Mouse (Mus musculus): Measurements from ENCODE around the gene Foxn3. TPM values are rescaled to one million over a fixed set of nuclear protein-coding genes. Genes with fewer than 3 reads are reported as not detected.
A peak's percentile ranks its signal among the peaks of the same experiment; 100 is the strongest.

The Foxn3 gene
- polyA plus RNA-seq, 1 experiment from 2014 or later, result 90.0 TPM

DNA sequence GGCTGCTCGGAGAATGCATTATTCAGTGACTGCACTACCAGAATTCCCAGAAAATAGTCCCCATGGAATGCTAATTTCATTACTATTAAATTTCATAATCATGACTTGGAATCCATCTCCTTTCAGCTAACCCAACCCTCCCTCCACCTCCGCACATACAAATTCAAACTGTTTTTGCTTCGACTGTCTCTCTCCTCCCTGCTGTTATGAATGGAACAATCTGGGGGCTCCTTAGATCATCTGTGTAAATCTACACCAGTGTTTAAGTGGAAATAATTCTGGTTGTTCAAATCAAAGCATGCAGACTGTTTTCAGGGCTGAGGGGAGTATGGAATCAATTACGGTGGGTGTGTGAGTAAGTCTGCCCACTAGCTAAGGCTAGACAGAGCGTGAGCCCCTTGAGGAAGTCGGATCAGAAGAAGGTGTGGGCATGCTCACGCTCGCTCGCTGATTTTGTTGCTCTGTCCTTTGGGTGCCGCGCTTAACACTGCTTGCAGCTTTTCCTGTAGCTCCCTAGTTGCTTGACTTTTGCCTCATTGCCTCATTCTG lies 254.8 kb downstream of the Foxn3 start:
- Histone ChIP-seq H3K4me3 (no peak overlapping the region), H3K36me3 (no peaks in the 10 kb centered on the region), H3K4me2 (replicated peaks) (no peak overlapping the region), H3K4me1 (peaks cover 72% of the 10 kb centered on the region), H3K9me3 (no peaks in the 10 kb centered on the region), H3K27me3 (no peaks in the 10 kb centered on the region), H3K9ac (replicated peaks) (no peak overlapping the region), H3K27ac (replicated peaks) (peak overlapping the region; percentile 26; the same call in 1 of the 2 replicates)
- ATAC-seq (ENCODE audit: low FRiP score, low read depth), result no peak
- WGBS, result 66% methylated on average over 11 of the region's 11 CpGs

DNA sequence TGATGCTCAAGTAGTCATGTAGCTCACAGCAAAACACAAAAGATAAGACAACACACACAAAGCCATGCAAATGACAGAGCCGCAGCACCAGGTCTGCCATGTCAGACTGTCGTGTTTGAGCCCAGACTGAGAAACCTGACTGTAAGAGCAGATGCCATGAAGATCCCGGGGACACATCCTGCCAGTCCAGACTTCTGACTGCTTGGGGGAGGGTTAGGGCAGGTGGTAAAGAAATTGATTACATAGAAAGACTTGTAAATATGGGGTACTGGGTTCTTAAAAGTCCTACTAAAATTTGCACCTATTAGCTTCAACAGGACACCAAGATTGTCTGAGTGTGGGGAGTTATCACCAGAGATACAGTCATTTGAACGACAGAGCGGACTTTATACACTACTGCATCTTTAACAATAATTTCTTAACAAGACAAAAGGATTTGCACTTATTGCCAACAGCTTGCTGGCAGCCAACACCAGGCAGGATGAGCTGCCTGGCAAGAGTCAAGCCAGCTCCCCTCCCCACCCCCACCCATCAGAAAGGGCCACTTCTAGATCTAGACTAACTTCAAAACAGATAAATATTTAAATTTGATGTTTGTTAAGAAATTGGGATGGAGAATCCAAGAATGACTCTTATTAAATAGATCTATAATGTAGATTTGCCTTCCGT lies 256.7 kb downstream of the Foxn3 start:
- Histone ChIP-seq H3K27me3 (no peaks in the 10 kb centered on the region), H3K4me1 (peaks cover 70% of the 10 kb centered on the region), H3K27ac (replicated peaks) (peak overlapping the region; percentile 52), H3K4me2 (replicated peaks) (no peak overlapping the region), H3K9ac (replicated peaks) (no peak overlapping the region), H3K4me3 (no peak overlapping the region), H3K9me3 (no peaks in the 10 kb centered on the region), H3K36me3 (no peaks in the 10 kb centered on the region)
- 56% methylated on average over 6 of the region's 6 CpGs for WGBS
- no peak for ATAC-seq (ENCODE audit: low FRiP score, low read depth)

- H3K27me3 ChIP-seq, result no peaks in the 10 kb centered on the region
- peak overlapping the region; percentile 52 for H3K27ac ChIP-seq (replicated peaks)
- peaks cover 63% of the 10 kb centered on the region for H3K4me1 ChIP-seq
- no peak overlapping the region for H3K4me2 ChIP-seq (replicated peaks)
- no peaks in the 10 kb centered on the region for H3K9me3 ChIP-seq
- ATAC-seq (ENCODE audit: low FRiP score, low read depth), result 0 out of 2 replicates have a peak, but pooled peaks have one; percentile 20
- no peak overlapping the region for H3K9ac ChIP-seq (replicated peaks)
- H3K4me3 ChIP-seq, result no peak overlapping the region
- no peaks in the 10 kb centered on the region for H3K36me3 ChIP-seq
- 58% methylated on average over 14 of the region's 14 CpGs for WGBS
These were observed 257.4 kb downstream of the Foxn3 start for GRCm38 (mm10) chr12:99305784-99306535.

- WGBS, result 49% methylated on average over 2 of the region's 2 CpGs
- no peaks in the 10 kb centered on the region for H3K27me3 ChIP-seq
- H3K27ac ChIP-seq (replicated peaks), result no peak overlapping the region; the same call in 1 of the 2 replicates
- no peak overlapping the region for H3K4me3 ChIP-seq
- H3K4me1 ChIP-seq, result peaks cover 61% of the 10 kb centered on the region
- ATAC-seq (ENCODE audit: low FRiP score, low read depth), result no peak
- no peak overlapping the region for H3K9ac ChIP-seq (replicated peaks)
- no peak overlapping the region for H3K4me2 ChIP-seq (replicated peaks)
- no peaks in the 10 kb centered on the region for H3K36me3 ChIP-seq
- H3K9me3 ChIP-seq, result no peaks in the 10 kb centered on the region
These were observed 258.1 kb downstream of the Foxn3 start for GRCm38 (mm10) chr12:99305324-99305723.

DNA sequence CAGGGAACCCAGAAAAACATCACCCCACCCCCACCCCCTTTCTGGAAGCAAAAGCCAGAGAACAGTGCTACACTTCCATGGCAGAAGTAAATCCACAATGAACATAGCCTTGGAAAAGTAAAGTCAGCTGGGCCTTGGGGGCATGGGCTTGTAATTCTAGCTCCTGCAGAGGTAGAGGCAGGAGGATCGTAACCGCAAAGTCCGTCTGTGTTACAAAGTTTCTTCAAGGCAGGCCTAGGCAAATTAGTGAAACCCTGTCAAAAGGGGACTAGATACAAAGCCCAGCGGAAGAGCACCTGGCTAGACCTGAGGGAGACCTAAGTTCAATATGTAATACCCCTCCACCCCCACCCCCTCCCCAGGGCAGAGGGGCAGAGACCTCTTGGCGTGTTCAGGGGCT lies 259.3 kb downstream of the Foxn3 start:
- Histone ChIP-seq H3K9ac (replicated peaks) (no peak overlapping the region), H3K9me3 (no peaks in the 10 kb centered on the region), H3K27ac (replicated peaks) (peak overlapping the region; percentile 25; the same call in 1 of the 2 replicates), H3K4me2 (replicated peaks) (no peak overlapping the region), H3K27me3 (no peaks in the 10 kb centered on the region), H3K4me3 (no peak overlapping the region), H3K36me3 (no peaks in the 10 kb centered on the region), H3K4me1 (peaks cover 68% of the 10 kb centered on the region)
- 65% methylated on average over 5 of the region's 5 CpGs for WGBS
- ATAC-seq (ENCODE audit: low FRiP score, low read depth), result no peak

- 34% methylated on average over 6 of the region's 6 CpGs for whole genome bisulfite sequencing
- H3K27ac ChIP-seq (replicated peaks), result peak overlapping the region; percentile 25; the same call in 1 of the 2 replicates
- H3K9me3 ChIP-seq, result no peaks in the 10 kb centered on the region
- H3K36me3 ChIP-seq, result no peaks in the 10 kb centered on the region
- H3K27me3 ChIP-seq, result no peaks in the 10 kb centered on the region
- ATAC-seq (ENCODE audit: low FRiP score, low read depth), result no peak
- H3K4me2 ChIP-seq (replicated peaks), result no peak overlapping the region
- H3K4me1 ChIP-seq, result peaks cover 68% of the 10 kb centered on the region
- no peak overlapping the region for H3K9ac ChIP-seq (replicated peaks)
- no peak overlapping the region for H3K4me3 ChIP-seq
These were observed 259.8 kb downstream of the Foxn3 start for GRCm38 (mm10) chr12:99303581-99303980.

DNA sequence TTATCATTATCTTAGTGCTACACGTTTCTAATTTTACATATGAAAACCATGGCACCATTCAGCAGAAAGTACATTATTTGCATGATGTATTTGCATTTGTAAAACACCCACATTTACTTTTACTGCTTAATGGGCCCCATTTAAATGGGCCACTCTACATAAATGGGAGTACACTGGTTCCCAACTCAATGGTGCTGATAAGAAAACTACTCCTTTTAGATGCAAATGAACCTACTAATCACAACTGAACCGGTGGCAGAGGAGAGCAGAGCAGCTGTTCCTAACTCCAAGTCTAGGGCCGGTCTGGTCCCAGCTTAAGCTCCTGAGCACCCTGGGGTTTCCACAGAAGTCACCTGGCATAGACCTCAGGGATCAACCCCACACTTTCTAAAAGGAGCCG lies 263.5 kb downstream of the Foxn3 start:
- H3K36me3 ChIP-seq, result no peaks in the 10 kb centered on the region
- H3K4me1 ChIP-seq, result peaks cover 55% of the 10 kb centered on the region
- H3K27me3 ChIP-seq, result no peaks in the 10 kb centered on the region; the same call in 1 of the 2 replicates
- WGBS, result 18% methylated on average over 4 of the region's 4 CpGs
- H3K9ac ChIP-seq (replicated peaks), result no peak overlapping the region
- H3K9me3 ChIP-seq, result no peaks in the 10 kb centered on the region
- H3K4me2 ChIP-seq (replicated peaks), result no peak overlapping the region; the same call in 1 of the 2 replicates
- H3K27ac ChIP-seq (replicated peaks), result peak overlapping the region; percentile 39; the same call in 1 of the 2 replicates
- H3K4me3 ChIP-seq, result no peak overlapping the region
- peak; percentile 39; the same call in 1 of the 2 replicates for ATAC-seq (ENCODE audit: low FRiP score, low read depth)

DNA sequence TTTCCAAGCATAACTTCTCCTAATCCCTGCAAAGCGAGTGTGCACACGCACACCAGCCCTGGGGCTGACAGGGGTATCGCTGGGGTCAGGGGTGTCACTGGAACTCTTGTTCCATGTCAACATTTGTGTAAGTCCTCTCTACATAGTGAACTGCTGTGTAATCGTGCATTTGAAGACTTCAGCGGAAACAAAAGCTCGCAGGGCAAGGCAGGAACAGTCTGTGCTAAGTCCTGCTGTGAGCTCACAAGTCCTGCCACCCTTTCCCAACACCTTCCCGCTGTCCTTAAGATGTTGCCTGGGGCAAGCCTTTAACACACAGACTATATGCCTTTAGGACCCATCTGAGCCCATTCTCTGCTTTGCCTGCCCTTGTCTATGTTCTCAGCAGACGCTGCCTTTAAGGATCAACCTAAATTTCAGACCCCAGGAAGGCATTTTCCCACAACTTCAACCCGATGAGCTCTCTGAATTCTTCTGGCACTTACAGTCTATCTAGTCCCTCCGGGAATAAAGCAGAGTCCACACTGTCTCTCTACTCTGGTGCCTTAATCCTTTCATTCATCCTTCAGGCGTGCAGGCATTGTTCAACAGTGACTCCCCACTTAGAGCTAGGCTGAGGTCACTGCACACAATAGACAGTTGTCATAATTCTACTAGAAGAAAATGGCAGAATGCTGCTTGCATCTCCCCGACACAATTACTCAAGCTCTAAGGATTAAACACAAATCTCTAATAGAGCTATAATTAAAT lies 264.4 kb downstream of the Foxn3 start:
- peak; percentile 57; the same call in 1 of the 2 replicates for ATAC-seq (ENCODE audit: low FRiP score, low read depth)
- H3K4me2 ChIP-seq (replicated peaks), result peak overlapping the region; percentile 25
- H3K4me1 ChIP-seq, result peaks cover 55% of the 10 kb centered on the region
- no peaks in the 10 kb centered on the region for H3K36me3 ChIP-seq
- H3K9ac ChIP-seq (replicated peaks), result peak overlapping the region; percentile 28; the same call in 1 of the 2 replicates
- WGBS, result 9% methylated on average over 12 of the region's 12 CpGs
- no peak overlapping the region for H3K4me3 ChIP-seq
- peak overlapping the region; percentile 69 for H3K27ac ChIP-seq (replicated peaks)
- no peaks in the 10 kb centered on the region for H3K9me3 ChIP-seq
- no peaks in the 10 kb centered on the region; the same call in 1 of the 2 replicates for H3K27me3 ChIP-seq

DNA sequence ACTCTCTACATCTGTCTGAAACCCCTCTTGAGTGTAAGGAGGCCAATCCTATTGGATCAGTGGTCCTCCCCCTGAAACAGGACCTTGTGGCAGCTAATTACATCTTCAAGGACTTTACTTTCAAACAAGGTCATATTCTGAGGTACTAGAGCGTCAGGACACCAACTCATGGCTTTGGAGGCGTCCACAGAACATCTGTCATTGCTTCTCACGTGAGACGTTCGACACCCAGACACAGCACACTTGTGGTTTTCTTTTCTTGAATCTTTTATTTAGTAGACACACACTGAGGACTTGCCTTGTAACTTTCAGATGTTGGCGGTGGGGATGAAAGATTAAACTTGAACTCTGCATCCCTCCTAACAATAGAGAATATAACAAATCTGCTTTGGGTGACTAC lies 265.1 kb downstream of the Foxn3 start:
- H3K4me2 ChIP-seq (replicated peaks), result no peak overlapping the region
- no peaks in the 10 kb centered on the region; the same call in 1 of the 2 replicates for H3K27me3 ChIP-seq
- no peaks in the 10 kb centered on the region for H3K36me3 ChIP-seq
- ATAC-seq (ENCODE audit: low FRiP score, low read depth), result no peak
- no peaks in the 10 kb centered on the region for H3K9me3 ChIP-seq
- no peak overlapping the region for H3K4me3 ChIP-seq
- no peak overlapping the region for H3K27ac ChIP-seq (replicated peaks)
- WGBS, result 60% methylated on average over 6 of the region's 6 CpGs
- H3K4me1 ChIP-seq, result peaks cover 53% of the 10 kb centered on the region
- no peak overlapping the region for H3K9ac ChIP-seq (replicated peaks)

GRCm38 (mm10) chr12:99297792-99298191 lies 265.6 kb downstream of the Foxn3 start:
- H3K9ac ChIP-seq (replicated peaks), result no peak overlapping the region
- H3K4me3 ChIP-seq, result no peak overlapping the region
- peaks cover 57% of the 10 kb centered on the region for H3K4me1 ChIP-seq
- 78% methylated on average over 2 of the region's 2 CpGs for WGBS
- no peaks in the 10 kb centered on the region for H3K36me3 ChIP-seq
- H3K27me3 ChIP-seq, result no peaks in the 10 kb centered on the region; the same call in 1 of the 2 replicates
- H3K9me3 ChIP-seq, result no peaks in the 10 kb centered on the region
- H3K4me2 ChIP-seq (replicated peaks), result no peak overlapping the region
- no peak overlapping the region for H3K27ac ChIP-seq (replicated peaks)
- ATAC-seq (ENCODE audit: low FRiP score, low read depth), result no peak

DNA sequence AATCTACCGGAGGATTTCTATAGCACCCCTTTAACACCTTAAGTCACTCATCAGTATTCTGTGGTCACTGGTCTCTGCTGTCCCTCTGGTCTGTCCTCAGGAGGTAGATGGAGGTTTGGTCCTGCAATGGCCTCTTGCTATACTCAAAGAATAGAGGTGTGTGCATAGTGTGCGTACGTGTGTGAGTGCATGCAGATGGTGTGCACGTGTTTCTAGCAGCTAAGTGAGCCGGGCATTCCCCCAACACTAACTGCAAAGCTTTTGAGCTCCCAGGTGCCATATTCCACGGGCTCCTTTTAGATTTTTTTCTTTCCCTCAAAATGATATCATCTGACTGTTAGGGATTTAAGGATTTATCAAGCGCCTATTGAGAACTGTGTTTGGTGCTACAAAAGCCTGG lies 269.9 kb downstream of the Foxn3 start:
- ATAC-seq (ENCODE audit: low FRiP score, low read depth), result no peak
- Histone ChIP-seq H3K4me1 (peaks cover 47% of the 10 kb centered on the region), H3K27me3 (no peaks in the 10 kb centered on the region; the same call in 1 of the 2 replicates), H3K4me3 (no peak overlapping the region), H3K9ac (replicated peaks) (no peak overlapping the region), H3K36me3 (peaks cover 6% of the 10 kb centered on the region; the same call in 1 of the 2 replicates), H3K4me2 (replicated peaks) (no peak overlapping the region), H3K27ac (replicated peaks) (no peak overlapping the region), H3K9me3 (no peaks in the 10 kb centered on the region)
- WGBS, result 80% methylated on average over 7 of the region's 7 CpGs

Measured in midbrain, embryonic 12.5 days (tissue).